Mouse (Mus musculus) heart, embryonic 13.5 days (tissue): Measurements from ENCODE around the gene Tsks. TPM values are rescaled to one million over a fixed set of nuclear protein-coding genes. Genes with fewer than 3 reads are reported as not detected.
A peak's percentile ranks its signal among the peaks of the same experiment; 100 is the strongest.

Source experiments
- ATAC-seq: fragments of 200-750 bp; cut with Nextera tagmentation; 2 replicates; pipeline ENCODE4 v1.8.0; 2017; ENCODE audit warnings: moderate TSS enrichment; ENCODE audit not compliant: insufficient number of reproducible peaks, low FRiP score, low TSS enrichment; ENCODE audit errors: extremely low read depth
- H3K27ac ChIP-seq: fragments of 300-500 bp; sonication (generic); replicated peaks from 2 replicates; pipeline ENCODE4 v1.5.1; 2015; ENCODE audit warnings: moderate library complexity, mild to moderate bottlenecking, inconsistent platforms
- H3K27me3 ChIP-seq: fragments of 300-500 bp; sonication (generic); replicated peaks from 2 replicates; pipeline ENCODE4 v1.6.1; 2015; ENCODE audit warnings: mild to moderate bottlenecking, inconsistent platforms
- H3K36me3 ChIP-seq: fragments of 300-500 bp; sonication (generic); 2 replicates; pipeline ENCODE4 v1.6.1; 2015; ENCODE audit warnings: mild to moderate bottlenecking, inconsistent platforms
- H3K4me1 ChIP-seq: fragments of 300-500 bp; sonication (generic); 2 replicates; pipeline ENCODE4 v1.6.1; 2015; ENCODE audit warnings: inconsistent platforms
- H3K4me2 ChIP-seq: fragments of 300-500 bp; sonication (generic); 2 replicates; pipeline ENCODE4 v1.6.1; 2015; ENCODE audit warnings: inconsistent platforms, mild to moderate bottlenecking, moderate library complexity
- H3K4me3 ChIP-seq: fragments of 300-500 bp; sonication (generic); 2 replicates; pipeline ENCODE4 v1.5.1; 2015; ENCODE audit warnings: moderate library complexity, mild to moderate bottlenecking, inconsistent platforms
- H3K9ac ChIP-seq: fragments of 300-500 bp; sonication (generic); 2 replicates; pipeline ENCODE4 v1.6.1; 2015; ENCODE audit warnings: inconsistent platforms, mild to moderate bottlenecking, moderate library complexity
- H3K9me3 ChIP-seq: fragments of 300-500 bp; sonication (generic); 2 replicates; pipeline ENCODE4 v1.6.1; 2016; ENCODE audit warnings: inconsistent platforms
- WGBS: fragments of 180-500 bp; shearing (Covaris S2); methylation state at CpG from one replicate; pipeline ENCODE4 v1.1.7; 2015; ENCODE audit warnings: mixed read lengths; 5-methylcytosine and 5-hydroxymethylcytosine counted together
- polyA plus RNA-seq: library from polyadenylated mRNA; unstranded; fragments of >200 nt; fragmentation: Nextera tagmentation; extraction: Ambion mirVana; gene quantifications from 2 replicates; pipeline ENCODE4 v1.2.1, GENCODE M21; 2015

The Tsks gene
- polyA plus RNA-seq, 1 experiment from 2014 or later: 0.11 TPM

- H3K4me2 ChIP-seq: no peak overlapping the region
- H3K9me3 ChIP-seq: no peaks in the 10 kb centered on the region
- H3K36me3 ChIP-seq: peaks cover 58% of the 10 kb centered on the region
- ATAC-seq: 0 out of 2 replicates have a peak, but pooled peaks have one; percentile 28
- no peaks in the 10 kb centered on the region for H3K4me1 ChIP-seq
- H3K27ac ChIP-seq: no peak overlapping the region
- H3K4me3 ChIP-seq: no peak overlapping the region
- no peaks in the 10 kb centered on the region for H3K27me3 ChIP-seq
- H3K9ac ChIP-seq: no peak overlapping the region
- WGBS: 90% methylated on average over 5 of the region's 5 CpGs
Measured at GRCm38 (mm10) chr7:44962831-44963230, 19.8 kb downstream of the Tsks start.

- Histone ChIP-seq H3K27ac (no peak overlapping the region), H3K9me3 (no peaks in the 10 kb centered on the region), H3K4me3 (no peak overlapping the region), H3K36me3 (peaks cover 54% of the 10 kb centered on the region), H3K27me3 (no peaks in the 10 kb centered on the region), H3K4me2 (no peak overlapping the region), H3K4me1 (peaks cover 4% of the 10 kb centered on the region; the same call in 1 of the 2 replicates), H3K9ac (no peak overlapping the region)
- no peak for ATAC-seq
- 91% methylated on average over 13 of the region's 13 CpGs for WGBS
Measured at GRCm38 (mm10) chr7:44964990-44965389, 22.0 kb downstream of the Tsks start.

GRCm38 (mm10) chr7:44965975-44966374 is 23.0 kb downstream of the Tsks start:
- Histone ChIP-seq H3K4me1 (peaks cover 10% of the 10 kb centered on the region), H3K4me2 (no peak overlapping the region), H3K4me3 (no peak overlapping the region), H3K9ac (no peak overlapping the region), H3K27me3 (no peaks in the 10 kb centered on the region), H3K27ac (no peak overlapping the region), H3K9me3 (no peaks in the 10 kb centered on the region), H3K36me3 (peaks cover 48% of the 10 kb centered on the region)
- WGBS: 83% methylated on average over 7 of the region's 7 CpGs
- no peak for ATAC-seq

- 60% methylated on average over 15 of the region's 15 CpGs for WGBS
- no peaks in the 10 kb centered on the region for H3K27me3 ChIP-seq
- H3K9ac ChIP-seq: no peak overlapping the region
- H3K27ac ChIP-seq: no peak overlapping the region
- H3K4me2 ChIP-seq: no peak overlapping the region
- H3K4me1 ChIP-seq: peaks cover 16% of the 10 kb centered on the region
- no peak overlapping the region for H3K4me3 ChIP-seq
- peaks cover 42% of the 10 kb centered on the region for H3K36me3 ChIP-seq
- no peak for ATAC-seq
- no peaks in the 10 kb centered on the region for H3K9me3 ChIP-seq
Measured at GRCm38 (mm10) chr7:44966638-44967037, 23.6 kb downstream of the Tsks start.

GRCm38 (mm10) chr7:44970231-44970691 is 27.3 kb downstream of the Tsks start:
- peak overlapping the region; percentile 79 for H3K4me2 ChIP-seq
- H3K9ac ChIP-seq: peak overlapping the region; percentile 75
- H3K36me3 ChIP-seq: peaks cover 17% of the 10 kb centered on the region
- under 1% methylated on average over 36 of the region's 36 CpGs for WGBS
- peak overlapping the region; percentile 74 for H3K27ac ChIP-seq
- H3K27me3 ChIP-seq: no peaks in the 10 kb centered on the region
- peaks cover 35% of the 10 kb centered on the region for H3K4me1 ChIP-seq
- ATAC-seq: peak; percentile 89
- no peaks in the 10 kb centered on the region for H3K9me3 ChIP-seq
- peak overlapping the region; percentile 56 for H3K4me3 ChIP-seq

GRCm38 (mm10) chr7:44971142-44971541 is 28.1 kb downstream of the Tsks start:
- WGBS: 79% methylated on average over 7 of the region's 7 CpGs
- no peak overlapping the region; the same call in 1 of the 2 replicates for H3K27ac ChIP-seq
- no peaks in the 10 kb centered on the region for H3K27me3 ChIP-seq
- H3K9ac ChIP-seq: peak overlapping the region; percentile 75
- no peaks in the 10 kb centered on the region for H3K9me3 ChIP-seq
- peak overlapping the region; percentile 56 for H3K4me3 ChIP-seq
- peaks cover 35% of the 10 kb centered on the region for H3K4me1 ChIP-seq
- no peak for ATAC-seq
- peak overlapping the region; percentile 79 for H3K4me2 ChIP-seq
- H3K36me3 ChIP-seq: peaks cover 18% of the 10 kb centered on the region

- H3K27ac ChIP-seq: 0 out of 2 replicates have a peak overlapping the region, but pooled peaks have one; percentile 0
- 42% methylated on average over 14 of the region's 14 CpGs for WGBS
Measured at GRCm38 (mm10) chr7:44973415-44974130, 30.6 kb downstream of the Tsks start.

GRCm38 (mm10) chr7:44974383-44975116 is 31.5 kb downstream of the Tsks start, which contains the start of gene Cpt1c:
TSS of gene Cpt1c (minus strand) at chr7:44974851.
- no peaks in the 10 kb centered on the region for H3K9me3 ChIP-seq
- H3K4me2 ChIP-seq: peak within 1 kb of the TSS; percentile 76
- no peaks in the 10 kb centered on the region for H3K27me3 ChIP-seq
- H3K36me3 ChIP-seq: peaks cover 44% of the 10 kb centered on the region
- WGBS: 4% methylated on average over 22 of the region's 22 CpGs
- peak within 1 kb of the TSS; percentile 77 for H3K9ac ChIP-seq
- H3K4me3 ChIP-seq: peak within 1 kb of the TSS; percentile 54
- ATAC-seq: no peak
- peak within 1 kb of the TSS; percentile 60 for H3K27ac ChIP-seq
- peaks cover 35% of the 10 kb centered on the region for H3K4me1 ChIP-seq

More at GRCm38 (mm10) chr7:44973415-44974130, 30.6 kb downstream of the Tsks start:
- no peak for ATAC-seq
- Histone ChIP-seq H3K4me2 (peak overlapping the region; percentile 76), H3K27me3 (no peaks in the 10 kb centered on the region), H3K36me3 (peaks cover 34% of the 10 kb centered on the region), H3K4me3 (peak overlapping the region; percentile 54), H3K9me3 (no peaks in the 10 kb centered on the region), H3K9ac (peak overlapping the region; percentile 77), H3K4me1 (peaks cover 35% of the 10 kb centered on the region)

GRCm38 (mm10) chr7:44975117-44975419 is 32.1 kb downstream of the Tsks start:
- Histone ChIP-seq H3K27ac (0 out of 2 replicates have a peak overlapping the region, but pooled peaks have one; percentile 2), H3K4me1 (peaks cover 31% of the 10 kb centered on the region), H3K36me3 (peaks cover 49% of the 10 kb centered on the region), H3K4me3 (peak overlapping the region; percentile 54; the same call in 1 of the 2 replicates), H3K9ac (no peak overlapping the region), H3K4me2 (peak overlapping the region; percentile 76), H3K27me3 (no peaks in the 10 kb centered on the region), H3K9me3 (no peaks in the 10 kb centered on the region)
- WGBS: 23% methylated on average over 6 of the region's 6 CpGs
- no peak for ATAC-seq

GRCm38 (mm10) chr7:44978300-44978699 is 35.3 kb downstream of the Tsks start:
- Histone ChIP-seq H3K9me3 (no peaks in the 10 kb centered on the region), H3K27ac (no peak overlapping the region), H3K4me1 (peaks cover 18% of the 10 kb centered on the region), H3K27me3 (no peaks in the 10 kb centered on the region), H3K4me2 (no peak overlapping the region), H3K4me3 (no peak overlapping the region), H3K9ac (no peak overlapping the region), H3K36me3 (peaks cover 80% of the 10 kb centered on the region)
- WGBS: 93% methylated on average over 3 of the region's 3 CpGs
- no peak for ATAC-seq

GRCm38 (mm10) chr7:44981539-44981938 is 38.5 kb downstream of the Tsks start:
- peaks cover 78% of the 10 kb centered on the region for H3K36me3 ChIP-seq
- no peaks in the 10 kb centered on the region for H3K27me3 ChIP-seq
- WGBS: 93% methylated on average over 8 of the region's 8 CpGs
- H3K9ac ChIP-seq: no peak overlapping the region
- H3K9me3 ChIP-seq: no peaks in the 10 kb centered on the region
- no peak overlapping the region for H3K4me2 ChIP-seq
- H3K4me3 ChIP-seq: no peak overlapping the region
- H3K4me1 ChIP-seq: peaks cover 23% of the 10 kb centered on the region
- no peak overlapping the region for H3K27ac ChIP-seq
- no peak for ATAC-seq
